Mouse (Mus musculus) liver, embryonic 14.5 days (tissue): ENCODE measurements around the gene Sytl3.
"Not testable (repeated sequence)": the region's sequence is repeated elsewhere in the genome, so short reads cannot be mapped to it uniquely, and the experiment has no call there.

Experiments used
- CTCF ChIP-seq: IDR thresholded peaks from 2 replicates; pipeline ENCODE4 v1.5.1; 2016; ENCODE audit warnings: antibody characterized with exemption, low read depth, control low read depth
- EP300 ChIP-seq: IDR thresholded peaks from 2 replicates; pipeline ENCODE4 v1.6.1; 2016; ENCODE audit warnings: antibody characterized with exemption, low read depth

GRCm38 (mm10) chr17:6617689-6618400 lies 41.0 kb upstream of the Sytl3 start:
- not testable (repeated sequence) for TF ChIP-seq CTCF, EP300
